Mouse (Mus musculus): Measurements from ENCODE around the gene Arhgdib. TPM values are rescaled to one million over a fixed set of nuclear protein-coding genes. Genes with fewer than 3 reads are reported as not detected.

The Arhgdib gene
- total RNA-seq, 1 experiment from 2014 or later: 575 TPM

GRCm38 (mm10) chr6:136922871-136923270, 18.8 kb downstream of the Arhgdib start:
- ATAC-seq (replicated peaks; ENCODE audit: low read depth, poor library complexity, severe bottlenecking): no peak

DNA sequence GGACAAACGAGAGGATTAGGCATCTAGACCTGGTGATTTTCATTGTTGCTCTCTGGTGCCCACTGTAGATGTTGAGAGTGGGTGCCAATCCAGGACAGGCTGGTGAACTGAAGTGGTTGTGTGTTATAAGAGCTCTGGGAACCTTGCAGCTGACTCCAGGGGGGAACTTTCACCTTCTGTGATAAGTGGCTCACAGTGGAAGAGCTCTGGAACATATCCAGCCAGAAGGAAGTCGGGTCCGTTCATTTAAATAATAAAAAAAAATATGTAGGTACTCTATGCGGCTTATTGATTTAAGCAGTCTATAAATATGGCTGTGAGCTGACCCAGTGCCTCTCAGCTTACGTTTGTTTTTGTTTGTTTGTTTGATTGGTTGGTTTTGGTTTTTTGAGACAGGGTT, 19.6 kb downstream of the Arhgdib start, which contains the start of gene Erp27:
Gene Erp27, minus strand, starts transcription at position 101 of the 400 bp plus-strand sequence.
- no peak for ATAC-seq (replicated peaks; ENCODE audit: low read depth, poor library complexity, severe bottlenecking)

DNA sequence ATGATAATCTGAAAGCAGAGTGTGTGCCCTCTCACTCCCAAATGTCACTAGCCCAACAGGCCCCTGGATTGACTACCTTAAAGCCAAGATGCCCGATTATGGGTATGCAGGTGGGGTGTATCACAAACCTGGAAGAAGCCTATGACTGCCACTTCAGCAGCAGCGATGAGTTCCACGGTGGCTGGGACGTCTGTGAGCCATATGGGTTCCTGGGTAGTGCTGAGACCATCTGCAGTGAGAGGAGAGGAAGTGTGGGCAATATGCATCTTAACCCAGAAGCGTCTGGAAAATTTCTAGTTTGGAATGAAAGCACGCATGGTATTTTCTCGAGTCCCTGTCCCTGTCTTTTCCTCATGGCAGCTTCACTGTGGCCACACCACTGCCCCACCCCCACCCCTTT, 20.1 kb downstream of the Arhgdib start:
- ATAC-seq (replicated peaks; ENCODE audit: low read depth, poor library complexity, severe bottlenecking): 0 out of 2 replicates have a peak, but pooled peaks have one; percentile 23

DNA sequence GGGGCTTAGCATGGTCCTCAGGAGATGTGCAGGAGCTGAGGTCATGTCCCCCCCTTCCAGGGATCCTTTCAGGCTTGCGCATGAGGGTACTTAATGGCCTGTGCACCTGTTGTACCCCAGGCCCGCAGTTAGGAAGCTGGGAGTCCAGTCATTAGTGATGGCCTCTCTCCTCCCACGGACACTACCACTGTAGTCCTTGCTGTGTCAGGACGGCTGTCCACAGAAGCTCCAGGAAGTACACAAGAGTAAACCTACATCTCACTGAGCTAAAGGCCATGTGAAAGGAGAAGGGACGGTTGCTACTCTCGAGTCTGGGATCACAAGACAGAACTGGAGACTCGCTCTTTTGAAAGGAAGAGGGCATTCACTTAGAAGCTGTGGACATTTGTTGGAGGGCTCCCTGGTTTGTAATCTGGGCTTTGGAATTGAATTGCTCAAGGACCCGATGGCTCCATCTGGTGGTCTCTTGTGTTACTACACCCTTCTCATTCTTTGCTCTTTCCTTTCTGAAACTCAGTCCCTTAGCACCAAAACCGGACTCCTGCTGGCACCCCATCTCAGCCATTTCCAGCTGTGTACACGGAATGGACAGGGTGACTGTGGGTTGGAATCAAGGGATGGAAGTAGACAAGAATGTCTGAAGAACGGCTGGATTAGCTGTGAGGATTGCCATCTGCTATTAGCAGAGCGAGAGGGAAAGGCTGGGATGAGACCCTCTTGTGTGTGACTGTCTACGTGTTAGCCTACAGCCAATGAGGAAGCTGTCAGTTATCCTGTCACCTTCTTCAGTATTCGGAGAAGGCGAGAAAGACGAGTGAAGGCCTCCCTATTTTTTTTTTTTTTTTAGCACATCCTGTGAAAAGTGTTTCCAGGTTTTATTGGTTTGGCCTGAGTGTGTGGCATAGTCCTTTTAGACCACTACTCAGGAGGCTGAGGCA, 21.1 kb downstream of the Arhgdib start:
- ATAC-seq (replicated peaks; ENCODE audit: low read depth, poor library complexity, severe bottlenecking): peak; percentile 84

GRCm38 (mm10) chr6:136917885-136918284, 23.8 kb downstream of the Arhgdib start:
- no peak for ATAC-seq (replicated peaks; ENCODE audit: low read depth, poor library complexity, severe bottlenecking)

DNA sequence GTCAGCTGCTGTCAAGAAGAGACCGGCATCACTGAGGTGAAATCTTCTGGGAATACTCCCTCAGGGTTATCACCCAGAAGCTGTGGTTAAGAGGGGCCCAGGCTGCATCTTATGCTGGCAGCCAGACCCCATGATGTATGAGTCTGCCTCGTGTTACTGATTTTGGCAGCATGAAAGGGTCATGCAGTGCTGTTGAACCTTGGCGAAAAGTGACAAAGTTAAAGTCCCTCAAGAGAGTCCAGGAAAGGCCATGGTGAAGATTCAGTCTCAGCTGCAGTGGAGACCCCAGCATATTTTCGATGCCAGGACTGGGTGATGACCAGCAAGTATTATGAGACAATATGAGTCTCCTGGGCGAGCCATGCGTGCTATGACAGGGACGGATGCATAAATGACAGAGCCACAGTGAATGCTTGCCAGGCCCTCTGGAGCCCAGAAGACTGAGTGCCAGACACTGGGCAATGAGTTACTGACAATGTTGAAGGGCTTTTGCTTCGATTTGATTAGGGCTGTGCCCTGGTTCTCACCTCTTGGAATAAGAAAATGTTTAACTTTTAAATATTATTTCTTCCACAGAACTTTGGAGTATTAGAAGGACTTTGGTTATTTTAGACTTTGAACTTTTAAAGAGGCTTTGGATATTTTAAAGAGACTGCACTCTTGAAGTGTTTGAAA, 25.8 kb downstream of the Arhgdib start:
- no peak for ATAC-seq (replicated peaks; ENCODE audit: low read depth, poor library complexity, severe bottlenecking)

- no peak for ATAC-seq (replicated peaks; ENCODE audit: low read depth, poor library complexity, severe bottlenecking)
Measured at GRCm38 (mm10) chr6:136914234-136914633, 27.5 kb downstream of the Arhgdib start.

- ATAC-seq (replicated peaks; ENCODE audit: low read depth, poor library complexity, severe bottlenecking): peak; percentile 58; the same call in 1 of the 2 replicates
Measured at GRCm38 (mm10) chr6:136913384-136914126, 28.1 kb downstream of the Arhgdib start.

- ATAC-seq (replicated peaks; ENCODE audit: low read depth, poor library complexity, severe bottlenecking): no peak
Measured at GRCm38 (mm10) chr6:136912751-136913265, 28.9 kb downstream of the Arhgdib start.

DNA sequence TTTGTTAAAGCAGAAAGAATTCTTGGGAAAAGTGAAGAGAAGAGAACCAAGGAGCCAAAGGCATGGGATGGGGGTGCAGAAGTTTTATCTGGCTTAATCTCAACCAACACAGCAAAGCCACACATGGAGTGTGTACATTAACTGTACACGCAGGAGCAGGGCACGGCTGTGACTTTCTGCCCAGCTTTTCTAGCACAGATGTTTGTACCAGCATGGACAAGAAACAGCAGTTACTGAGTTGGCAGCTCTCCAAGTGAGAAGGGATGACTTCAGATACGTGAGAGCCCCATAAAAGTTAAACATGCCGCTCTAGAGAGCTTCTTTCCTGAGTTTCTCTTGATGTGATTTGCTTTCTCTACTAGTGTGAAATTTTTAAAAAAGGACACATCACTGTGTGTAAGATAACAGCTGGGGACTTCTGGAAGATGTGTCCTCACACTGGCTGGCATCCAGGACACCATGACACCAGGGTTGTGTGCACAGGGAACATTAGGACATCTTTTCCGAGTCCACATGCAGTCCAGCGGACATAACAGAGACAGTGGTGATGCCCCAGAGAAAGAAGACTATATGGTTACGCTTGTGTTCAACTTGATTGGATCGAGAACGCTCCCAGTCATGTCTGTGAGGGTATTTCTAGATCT, 31.3 kb downstream of the Arhgdib start:
- no peak for ATAC-seq (replicated peaks; ENCODE audit: low read depth, poor library complexity, severe bottlenecking)

GRCm38 (mm10) chr6:136906937-136907293, 34.8 kb downstream of the Arhgdib start:
- ATAC-seq (replicated peaks; ENCODE audit: low read depth, poor library complexity, severe bottlenecking): no peak

- peak; percentile 23; the same call in 1 of the 2 replicates for ATAC-seq (replicated peaks; ENCODE audit: low read depth, poor library complexity, severe bottlenecking)
Measured at GRCm38 (mm10) chr6:136906283-136906936, 35.3 kb downstream of the Arhgdib start.

GRCm38 (mm10) chr6:136903885-136904470, 37.7 kb downstream of the Arhgdib start:
- peak; percentile 43 for ATAC-seq (replicated peaks; ENCODE audit: low read depth, poor library complexity, severe bottlenecking)

GRCm38 (mm10) chr6:136902527-136902926, 39.2 kb downstream of the Arhgdib start:
- ATAC-seq (replicated peaks; ENCODE audit: low read depth, poor library complexity, severe bottlenecking): no peak

DNA sequence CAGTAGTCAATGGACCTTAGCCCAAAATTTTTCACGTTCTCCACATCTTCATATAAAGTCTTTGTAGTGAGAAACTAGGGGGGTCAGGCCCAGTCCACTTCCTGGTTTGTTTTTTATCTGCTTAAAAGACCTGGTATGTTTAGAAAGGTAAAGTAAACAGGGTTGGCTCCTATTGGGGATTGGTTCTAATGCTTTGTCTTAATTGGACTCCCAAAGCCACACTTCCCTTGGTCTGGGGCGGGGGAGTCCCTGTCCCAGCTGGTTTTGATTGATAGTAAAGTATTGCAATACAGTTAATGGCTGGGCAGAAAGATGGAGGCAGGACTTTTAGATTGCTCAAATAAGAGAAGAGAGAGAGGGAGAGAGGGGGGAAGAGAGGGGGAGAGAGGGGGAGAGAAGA, 40.7 kb downstream of the Arhgdib start:
- ATAC-seq (replicated peaks; ENCODE audit: low read depth, poor library complexity, severe bottlenecking): 0 out of 2 replicates have a peak, but pooled peaks have one; percentile 6

DNA sequence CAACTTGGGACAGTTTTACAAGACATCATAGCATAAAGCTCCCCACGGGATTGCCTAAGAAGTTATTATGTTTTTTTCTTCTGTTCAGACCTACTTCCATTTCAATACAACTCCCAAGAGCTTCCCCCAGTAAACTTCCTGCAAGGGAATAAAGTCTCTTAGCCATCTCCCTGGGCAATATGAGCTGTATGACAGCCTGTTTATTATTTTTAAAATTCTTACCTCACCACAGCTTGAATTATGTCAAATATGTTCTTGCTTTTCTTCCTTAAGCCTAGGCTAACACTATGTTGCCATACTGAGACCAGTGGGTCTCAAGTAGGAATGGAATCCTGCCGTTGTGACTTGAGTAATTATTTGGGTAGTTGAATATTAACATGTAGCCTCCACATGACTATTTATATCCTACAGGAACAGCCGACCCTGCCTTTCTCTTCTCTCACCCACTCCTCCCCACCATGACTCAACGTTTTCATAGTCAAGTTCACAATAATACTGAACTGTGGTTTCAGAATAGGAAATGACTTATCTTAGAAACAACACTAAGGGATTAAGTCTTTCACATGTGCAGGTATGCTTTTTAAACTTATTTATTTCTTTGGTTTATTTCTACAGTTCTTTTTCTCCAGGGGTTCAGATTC, 41.2 kb downstream of the Arhgdib start:
- ATAC-seq (replicated peaks; ENCODE audit: low read depth, poor library complexity, severe bottlenecking): peak; percentile 66

GRCm38 (mm10) chr6:136898954-136899353, 42.7 kb downstream of the Arhgdib start:
- ATAC-seq (replicated peaks; ENCODE audit: low read depth, poor library complexity, severe bottlenecking): peak; percentile 26; the same call in 1 of the 2 replicates

DNA sequence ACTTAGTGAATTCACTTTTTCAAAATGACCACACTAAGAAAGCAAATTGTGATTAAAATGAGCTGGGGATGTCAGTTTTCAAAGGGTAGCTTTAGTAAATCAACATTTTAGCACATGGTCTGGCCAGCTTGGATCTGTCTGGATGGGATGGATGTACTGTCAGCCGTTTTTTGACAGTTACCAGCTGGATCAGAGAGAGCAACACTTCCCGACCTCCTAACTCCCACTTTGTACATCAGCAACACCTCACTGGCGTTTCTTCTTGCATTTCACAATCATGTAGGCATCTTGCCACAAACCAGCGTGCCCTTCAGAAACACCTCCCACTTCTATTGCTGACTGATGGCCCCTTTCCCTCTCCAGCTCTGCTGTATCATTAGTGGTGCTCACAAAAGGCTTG, 43.5 kb downstream of the Arhgdib start:
- peak; percentile 31 for ATAC-seq (replicated peaks; ENCODE audit: low read depth, poor library complexity, severe bottlenecking)

All from common myeloid progenitor, adult 5-6 weeks (primary cell).